Mouse (Mus musculus): Measurements from ENCODE around the gene Rbm48. TPM values are rescaled to one million over a fixed set of nuclear protein-coding genes. Genes with fewer than 3 reads are reported as not detected.

Gene Rbm48
- total RNA-seq, 2 experiments from 2014 or later, result 15.0 to 16.0 TPM

DNA sequence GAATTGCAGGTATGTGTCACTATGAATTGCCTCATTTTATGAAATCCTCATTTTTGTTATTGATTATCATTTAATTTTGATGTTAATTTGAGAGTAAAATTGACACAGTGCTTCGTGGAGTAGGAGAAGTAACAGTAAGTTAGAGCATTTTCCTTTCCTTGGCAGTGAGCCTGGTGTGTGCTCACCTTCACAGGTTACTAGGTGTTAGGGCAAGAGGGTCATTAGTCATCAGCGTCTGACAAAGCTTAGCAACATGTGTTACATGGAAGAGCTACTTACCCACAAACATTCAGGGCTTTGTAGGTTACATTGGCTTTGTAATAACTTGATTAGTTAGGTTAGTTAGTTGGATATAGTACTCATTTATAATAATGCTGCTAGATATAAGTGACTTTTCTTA is 42.2 kb downstream of the Rbm48 start:
- DNase-seq (ENCODE audit: low spot score in 2 of 2), result no peak

DNA sequence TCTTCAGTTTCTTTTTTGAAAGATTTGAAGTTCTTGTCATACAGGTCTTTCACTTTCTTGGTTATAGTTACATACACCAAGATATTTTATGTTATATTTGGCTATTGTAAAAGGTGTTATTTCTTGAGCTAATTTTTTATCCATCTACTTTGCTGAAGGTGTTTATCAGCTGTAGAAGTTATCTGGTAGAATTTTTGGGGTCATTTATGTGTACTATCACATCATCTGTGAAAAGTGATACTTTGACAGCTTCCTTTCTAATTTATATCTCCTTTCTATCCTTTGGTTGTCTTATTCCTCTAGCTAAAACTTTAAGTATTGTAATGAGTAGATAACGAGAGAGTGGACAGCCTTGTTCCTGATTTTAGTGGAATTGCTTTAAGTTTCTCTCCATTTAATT is 44.9 kb downstream of the Rbm48 start:
- no peak for DNase-seq (ENCODE audit: low spot score in 2 of 2)

DNA sequence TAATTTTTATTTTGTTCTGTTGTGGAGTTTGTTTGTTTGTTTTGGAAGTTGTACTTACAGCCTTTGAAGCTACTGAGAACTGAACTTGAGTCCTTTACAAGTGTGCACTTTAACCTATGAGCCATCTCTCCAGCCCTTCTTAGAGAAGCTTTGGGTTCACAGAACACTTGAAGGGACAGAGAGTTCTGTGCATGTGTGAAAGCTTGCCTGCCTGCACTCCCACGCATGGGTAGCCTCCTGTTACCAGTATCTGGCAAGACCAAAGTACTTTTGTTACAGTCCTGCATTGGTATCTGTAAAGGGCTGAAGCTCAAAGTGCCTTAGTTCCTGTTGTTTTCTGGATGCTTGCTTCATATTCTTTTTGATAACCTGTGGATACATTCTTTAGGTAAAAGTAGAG is 50.2 kb downstream of the Rbm48 start:
- DNase-seq (ENCODE audit: low spot score in 2 of 2), result no peak

DNA sequence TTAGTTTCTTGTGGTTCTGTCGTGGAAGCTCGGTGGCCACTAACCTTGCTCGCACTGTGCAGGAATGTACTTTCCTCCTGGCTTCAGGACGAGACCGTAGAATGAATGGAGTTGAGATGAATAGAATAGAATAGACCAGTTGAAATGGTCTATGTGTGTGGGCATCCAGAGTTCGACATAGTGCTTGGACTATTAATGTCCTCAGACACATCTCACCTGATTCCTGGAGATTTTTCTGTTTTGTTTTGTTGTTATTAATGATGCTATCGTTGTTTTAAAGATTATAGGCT is 52.0 kb downstream of the Rbm48 start:
- no peak for DNase-seq (ENCODE audit: low spot score in 2 of 2)

DNA sequence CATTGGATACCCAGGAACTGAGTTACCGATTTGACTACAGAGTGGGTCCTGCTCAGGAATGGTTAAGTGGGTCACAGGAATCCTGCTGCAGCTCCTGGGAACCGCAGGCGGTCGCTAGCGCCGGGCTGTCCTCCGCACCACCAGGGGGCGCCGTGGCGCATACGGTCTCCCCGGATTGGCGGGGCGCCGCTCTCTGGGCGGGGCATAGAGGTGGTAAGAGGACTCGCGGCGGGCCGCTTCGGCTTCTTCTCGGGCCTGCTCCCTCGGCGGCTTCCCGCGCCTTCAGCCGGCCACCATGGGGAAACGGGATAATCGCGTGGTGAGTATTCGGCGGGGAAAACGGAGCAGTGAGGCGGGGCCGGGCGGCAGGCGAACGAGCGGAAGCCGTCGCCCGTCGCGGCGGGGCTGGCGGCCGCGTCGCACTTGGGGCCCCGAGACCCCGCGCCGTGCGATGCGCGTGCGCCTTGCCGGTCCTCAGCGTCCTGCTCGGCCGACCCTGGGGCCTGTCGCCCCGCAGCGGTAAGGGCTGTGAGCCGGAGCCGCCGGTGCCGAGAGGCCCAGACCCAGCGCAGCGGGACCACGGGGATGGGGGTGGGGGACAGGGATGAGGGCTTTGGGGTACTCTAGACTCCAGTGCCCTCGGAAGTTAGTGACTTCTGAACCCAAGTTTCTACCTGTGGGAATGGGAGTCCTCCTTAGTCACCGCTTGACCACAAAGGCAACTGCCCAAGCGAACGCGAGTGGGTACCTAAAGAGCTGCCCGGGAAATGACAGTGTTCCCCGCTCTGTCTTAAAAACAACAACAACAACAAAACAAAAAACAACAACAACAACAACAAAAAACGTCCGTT is 52.5 kb downstream of the Rbm48 start, which contains the start of gene Fam133b:
Gene Fam133b (plus strand): TSS at position 205 of the 851 bp plus-strand sequence.
- DNase-seq (ENCODE audit: low spot score in 2 of 2), result peak; percentile 97 to 99

DNA sequence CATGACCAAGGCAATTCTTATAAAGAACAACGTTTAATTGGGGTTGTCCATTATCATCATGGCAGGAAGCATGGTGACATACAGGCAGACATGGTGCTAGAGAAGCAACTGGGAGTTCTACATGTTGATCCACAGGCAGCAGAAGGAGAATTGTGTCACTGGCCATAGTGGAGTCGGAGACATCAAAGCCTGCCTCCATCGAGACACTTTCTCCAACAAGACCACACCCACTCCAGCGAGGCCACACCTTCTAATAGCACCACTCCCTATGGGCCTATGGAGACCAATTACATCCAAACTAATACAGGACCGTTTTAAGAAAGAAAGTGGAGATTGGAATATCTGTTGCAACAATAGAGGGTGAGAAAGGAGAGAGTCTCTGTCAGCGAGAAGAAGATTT is 54.5 kb downstream of the Rbm48 start:
- no peak for DNase-seq (ENCODE audit: low spot score in 2 of 2)

DNA sequence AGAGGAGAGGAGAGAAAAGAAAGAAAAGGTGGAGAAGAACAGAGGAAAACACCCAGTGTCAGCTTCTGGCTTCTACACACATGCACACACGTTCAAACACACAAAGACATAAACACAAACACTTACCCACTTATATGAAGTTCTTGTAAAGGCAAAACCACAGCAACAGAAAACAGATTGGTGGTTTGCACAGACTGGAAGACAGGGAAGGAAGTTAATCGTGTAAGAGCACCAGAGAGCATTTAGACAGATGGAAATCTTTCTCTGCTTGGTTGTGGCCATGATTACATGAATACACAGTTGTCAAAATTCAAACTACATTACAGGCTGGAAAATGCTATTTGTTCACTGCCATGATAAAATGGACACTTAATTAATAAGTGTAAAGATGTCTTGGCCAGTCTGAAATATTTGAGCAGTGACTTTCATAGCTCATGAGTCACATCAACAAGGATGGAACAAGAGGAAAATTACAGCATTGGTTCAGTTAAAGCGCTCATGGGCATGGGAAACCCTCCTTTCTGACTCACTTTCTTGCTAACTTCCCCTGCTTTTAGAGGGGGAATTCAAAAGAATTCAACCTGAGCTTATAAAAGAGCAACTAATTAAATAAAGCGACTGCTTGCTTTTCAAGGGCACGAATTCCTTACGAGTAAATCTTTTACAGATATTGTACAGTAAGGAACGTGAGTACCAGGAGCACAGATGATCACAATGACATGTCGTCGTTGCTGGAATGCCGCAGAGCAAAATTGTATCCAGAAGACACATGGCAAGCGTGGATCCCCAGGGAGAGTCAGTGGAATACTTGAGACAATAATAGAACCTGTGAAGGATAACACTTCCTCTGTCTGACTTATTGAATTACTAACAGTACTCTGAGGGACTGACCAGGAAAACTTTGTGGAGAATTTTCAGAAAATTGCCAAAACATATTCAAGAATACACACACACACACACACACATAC is 57.6 kb downstream of the Rbm48 start:
- DNase-seq (ENCODE audit: low spot score in 2 of 2), result no peak

DNA sequence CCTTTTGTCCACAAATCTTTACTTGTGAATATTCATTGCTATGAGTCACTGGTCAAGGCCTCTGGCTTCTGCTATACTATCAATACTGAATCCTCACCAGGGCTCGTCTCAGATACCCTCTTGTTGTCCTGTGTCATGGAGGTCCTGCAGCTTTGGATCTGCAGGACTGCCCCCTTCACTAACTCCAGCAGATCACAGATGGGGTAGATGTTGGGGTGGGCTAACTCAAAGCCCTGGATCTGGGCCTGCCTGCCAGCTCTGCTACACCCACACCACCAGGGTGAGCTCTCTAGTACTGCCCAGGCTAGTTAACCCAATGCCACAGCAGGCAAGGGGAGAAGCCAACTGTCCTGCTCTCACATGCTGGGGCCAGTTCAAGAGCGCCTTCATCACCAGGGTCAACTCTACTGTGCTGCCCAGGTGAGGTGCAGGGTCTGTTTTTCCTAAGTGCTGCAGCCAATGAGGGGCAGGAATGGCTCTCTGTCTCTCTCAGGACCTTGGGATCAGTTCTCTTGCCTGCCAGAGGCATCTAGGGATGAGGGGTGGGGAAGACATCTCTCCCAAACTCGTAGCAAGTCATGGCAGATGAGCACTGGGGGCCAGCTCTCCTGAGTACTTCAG is 59.7 kb downstream of the Rbm48 start:
- DNase-seq (ENCODE audit: low spot score in 2 of 2), result no peak

Other genes starting within 250 kb of the Rbm48 start
- 10 to 100 TPM; 42.9 to 43.1 TPM for gene Fam133b, start 52.8 kb downstream of the Rbm48 start, total RNA-seq (2021)
- 10 to 100 TPM in 1 of 2 experiments, 1 to 10 TPM in 1; 7.7 to 11.0 TPM for gene 1700109H08Rik, start 25.0 kb downstream of the Rbm48 start, total RNA-seq (2021)
- 10 to 100 TPM; 33.1 to 34.3 TPM for gene Pex1, start 519 bp downstream of the Rbm48 start, total RNA-seq (2021)
- gene Tmbim7, start 54.6 kb upstream of the Rbm48 start, total RNA-seq (2021), result not detected
- 100 to 1,000 TPM; 136 to 137 TPM for gene Gatad1, start 60.6 kb upstream of the Rbm48 start, total RNA-seq (2021)
- gene Ankib1, start 206.3 kb upstream of the Rbm48 start, total RNA-seq (2021), result 10 to 100 TPM; 63.6 to 69.1 TPM
- 10 to 100 TPM; 49.1 to 55.8 TPM for gene Krit1, start 206.6 kb upstream of the Rbm48 start, total RNA-seq (2021)
- gene Lrrd1, start 248.6 kb upstream of the Rbm48 start, total RNA-seq (2021), result not detected

Measured in adrenal gland, postnatal 4 days (tissue).